Mouse (Mus musculus): ENCODE data around the gene Cd200r1. TPM values are rescaled to one million over a fixed set of nuclear protein-coding genes. Genes with fewer than 3 reads are reported as not detected.

Cd200r1 gene
- total RNA-seq (2017) = 2.0 to 11.8 TPM (median 6.8 TPM) in 3 replicates

GRCm38 (mm10) chr16:44765555-44766319 is at the start of gene Cd200r1:
Cd200r1 (plus strand) TSS chr16:44765736.
- ATAC-seq (replicated peaks; ENCODE audit: insufficient number of reproducible peaks, low FRiP score, low TSS enrichment, poor library complexity, severe bottlenecking) = peak; percentile 24; the same call in 1 of the 2 replicates

- no peak for ATAC-seq (replicated peaks; ENCODE audit: insufficient number of reproducible peaks, low FRiP score, low TSS enrichment, poor library complexity, severe bottlenecking)
These were observed 49.0 kb upstream of the Cd200r1 start for GRCm38 (mm10) chr16:44716305-44717140.

GRCm38 (mm10) chr16:44717141-44717634 is 48.3 kb upstream of the Cd200r1 start:
- no peak for ATAC-seq (replicated peaks; ENCODE audit: insufficient number of reproducible peaks, low FRiP score, low TSS enrichment, poor library complexity, severe bottlenecking)

GRCm38 (mm10) chr16:44717838-44718237 is 47.7 kb upstream of the Cd200r1 start:
- no peak for ATAC-seq (replicated peaks; ENCODE audit: insufficient number of reproducible peaks, low FRiP score, low TSS enrichment, poor library complexity, severe bottlenecking)

- ATAC-seq (replicated peaks; ENCODE audit: insufficient number of reproducible peaks, low FRiP score, low TSS enrichment, poor library complexity, severe bottlenecking) = no peak
These were observed 46.2 kb upstream of the Cd200r1 start for GRCm38 (mm10) chr16:44719349-44719748.

GRCm38 (mm10) chr16:44720518-44720917 is 45.0 kb upstream of the Cd200r1 start:
- ATAC-seq (replicated peaks; ENCODE audit: insufficient number of reproducible peaks, low FRiP score, low TSS enrichment, poor library complexity, severe bottlenecking) = no peak

- no peak for ATAC-seq (replicated peaks; ENCODE audit: insufficient number of reproducible peaks, low FRiP score, low TSS enrichment, poor library complexity, severe bottlenecking)
These were observed 42.9 kb upstream of the Cd200r1 start for GRCm38 (mm10) chr16:44722666-44723065.

GRCm38 (mm10) chr16:44724083-44724787 is 41.3 kb upstream of the Cd200r1 start, which contains the start of gene Nepro:
Nepro (plus strand) TSS chr16:44724301.
- peak; percentile 83 for ATAC-seq (replicated peaks; ENCODE audit: insufficient number of reproducible peaks, low FRiP score, low TSS enrichment, poor library complexity, severe bottlenecking)

GRCm38 (mm10) chr16:44724847-44725246 is 40.7 kb upstream of the Cd200r1 start:
- ATAC-seq (replicated peaks; ENCODE audit: insufficient number of reproducible peaks, low FRiP score, low TSS enrichment, poor library complexity, severe bottlenecking) = no peak

- ATAC-seq (replicated peaks; ENCODE audit: insufficient number of reproducible peaks, low FRiP score, low TSS enrichment, poor library complexity, severe bottlenecking) = peak; percentile 56; the same call in 1 of the 2 replicates
These were observed 40.0 kb upstream of the Cd200r1 start for GRCm38 (mm10) chr16:44725286-44726223.

- no peak for ATAC-seq (replicated peaks; ENCODE audit: insufficient number of reproducible peaks, low FRiP score, low TSS enrichment, poor library complexity, severe bottlenecking)
These were observed 38.0 kb upstream of the Cd200r1 start for GRCm38 (mm10) chr16:44727525-44727924.

GRCm38 (mm10) chr16:44734059-44734458 is 31.5 kb upstream of the Cd200r1 start:
- no peak for ATAC-seq (replicated peaks; ENCODE audit: insufficient number of reproducible peaks, low FRiP score, low TSS enrichment, poor library complexity, severe bottlenecking)

GRCm38 (mm10) chr16:44735676-44736075 is 29.9 kb upstream of the Cd200r1 start:
- no peak for ATAC-seq (replicated peaks; ENCODE audit: insufficient number of reproducible peaks, low FRiP score, low TSS enrichment, poor library complexity, severe bottlenecking)

GRCm38 (mm10) chr16:44736118-44736517 is 29.4 kb upstream of the Cd200r1 start:
- no peak for ATAC-seq (replicated peaks; ENCODE audit: insufficient number of reproducible peaks, low FRiP score, low TSS enrichment, poor library complexity, severe bottlenecking)

GRCm38 (mm10) chr16:44742753-44743152 is 22.8 kb upstream of the Cd200r1 start:
- ATAC-seq (replicated peaks; ENCODE audit: insufficient number of reproducible peaks, low FRiP score, low TSS enrichment, poor library complexity, severe bottlenecking) = no peak

GRCm38 (mm10) chr16:44745471-44745865 is 20.1 kb upstream of the Cd200r1 start:
- ATAC-seq (replicated peaks; ENCODE audit: insufficient number of reproducible peaks, low FRiP score, low TSS enrichment, poor library complexity, severe bottlenecking) = 0 out of 2 replicates have a peak, but pooled peaks have one; percentile 4

GRCm38 (mm10) chr16:44745866-44746562 is 19.5 kb upstream of the Cd200r1 start, which contains the start of gene Gtpbp8:
Gtpbp8 (minus strand) TSS chr16:44746363.
- ATAC-seq (replicated peaks; ENCODE audit: insufficient number of reproducible peaks, low FRiP score, low TSS enrichment, poor library complexity, severe bottlenecking) = peak; percentile 82

Measured in monocyte, adult 5-6 weeks (primary cell).